Mouse (Mus musculus) bone marrow macrophage, adult 2 months (primary cell): ENCODE data around the gene Taar5. TPM values are rescaled to one million over a fixed set of nuclear protein-coding genes. Genes with fewer than 3 reads are reported as not detected.

ENCODE experiments used
- H3K27ac ChIP-seq: 2 replicates; pipeline ENCODE4 v1.5.1; 2012; ENCODE audit warnings: low read depth, low read length; ENCODE audit not compliant: insufficient read depth
- H3K4me1 ChIP-seq: 2 replicates; pipeline ENCODE4 v1.6.1; 2012; ENCODE audit warnings: low read length; ENCODE audit not compliant: control insufficient read depth, insufficient read depth
- H3K4me3 ChIP-seq: 2 replicates; pipeline ENCODE4 v1.5.1; 2012; ENCODE audit warnings: mild to moderate bottlenecking, low read length, moderate library complexity; ENCODE audit not compliant: insufficient read depth
- CTCF ChIP-seq: IDR thresholded peaks from 2 replicates; pipeline ENCODE4 v1.5.1; 2012; ENCODE audit warnings: low read depth, mild to moderate bottlenecking, low read length, moderate library complexity
- POLR2A ChIP-seq: IDR thresholded peaks from 2 replicates; pipeline ENCODE4 v1.6.1; 2012; ENCODE audit warnings: mild to moderate bottlenecking, low read depth, low read length, borderline replicate concordance
- polyA plus RNA-seq: library from polyadenylated mRNA; stranded (reverse); fragments of >200 nt; gene quantifications from 2 replicates; pipeline ENCODE4 v1.2.4, GENCODE M21; 2012; ENCODE audit not compliant: missing spikeins, insufficient read depth, insufficient read length

Taar5 gene
- polyA plus RNA-seq, 1 experiment: not detected

DNA sequence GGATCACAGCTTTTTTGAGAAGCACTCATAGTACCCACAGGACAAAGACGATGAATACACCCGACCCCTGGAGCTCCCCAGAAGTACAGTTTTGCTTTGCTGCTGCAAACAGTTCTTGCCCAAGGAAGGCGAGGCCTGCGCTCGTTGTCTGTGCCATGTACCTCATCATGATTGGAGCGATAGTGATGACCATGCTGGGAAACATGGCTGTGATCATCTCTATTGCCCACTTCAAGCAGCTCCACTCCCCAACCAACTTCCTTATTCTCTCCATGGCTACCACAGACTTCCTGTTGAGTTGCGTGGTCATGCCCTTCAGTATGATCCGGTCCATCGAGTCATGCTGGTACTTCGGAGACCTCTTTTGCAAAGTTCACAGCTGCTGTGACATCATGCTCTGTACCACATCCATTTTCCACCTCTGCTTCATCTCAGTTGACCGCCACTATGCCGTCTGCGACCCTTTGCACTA is 10.0 kb upstream of the Taar5 start, which contains the start of gene Taar4:
TSS of gene Taar4 (plus strand) at position 51 of the 472 bp plus-strand sequence.
- no peak within 1 kb of the TSS for H3K27ac ChIP-seq
- peaks cover 2% of the 10 kb centered on the region; the same call in 1 of the 2 replicates for H3K4me1 ChIP-seq
- no peak within 1 kb of the TSS for H3K4me3 ChIP-seq
- TF ChIP-seq POLR2A (no peak), CTCF (no peak)

DNA sequence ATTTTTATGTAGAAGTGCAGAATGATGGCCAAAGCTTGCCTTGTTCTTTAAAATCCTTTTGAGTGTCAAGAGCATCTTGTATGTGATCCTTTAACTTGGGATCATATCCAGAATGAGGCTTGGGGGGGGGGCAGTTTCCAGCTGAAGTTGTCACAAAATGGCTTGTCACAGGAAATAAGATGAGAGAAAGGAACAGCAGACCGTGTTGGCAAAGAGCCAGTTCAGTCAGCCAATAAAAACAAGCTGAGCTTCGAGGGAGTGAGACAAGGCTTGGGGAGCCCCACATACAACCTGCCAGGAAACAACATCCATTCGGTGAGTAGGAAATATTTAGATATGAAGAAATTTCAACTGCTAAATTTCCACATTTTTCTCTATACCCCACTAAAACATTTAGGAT is 7.1 kb upstream of the Taar5 start:
- TF ChIP-seq CTCF: no peak
- TF ChIP-seq POLR2A: no peak

DNA sequence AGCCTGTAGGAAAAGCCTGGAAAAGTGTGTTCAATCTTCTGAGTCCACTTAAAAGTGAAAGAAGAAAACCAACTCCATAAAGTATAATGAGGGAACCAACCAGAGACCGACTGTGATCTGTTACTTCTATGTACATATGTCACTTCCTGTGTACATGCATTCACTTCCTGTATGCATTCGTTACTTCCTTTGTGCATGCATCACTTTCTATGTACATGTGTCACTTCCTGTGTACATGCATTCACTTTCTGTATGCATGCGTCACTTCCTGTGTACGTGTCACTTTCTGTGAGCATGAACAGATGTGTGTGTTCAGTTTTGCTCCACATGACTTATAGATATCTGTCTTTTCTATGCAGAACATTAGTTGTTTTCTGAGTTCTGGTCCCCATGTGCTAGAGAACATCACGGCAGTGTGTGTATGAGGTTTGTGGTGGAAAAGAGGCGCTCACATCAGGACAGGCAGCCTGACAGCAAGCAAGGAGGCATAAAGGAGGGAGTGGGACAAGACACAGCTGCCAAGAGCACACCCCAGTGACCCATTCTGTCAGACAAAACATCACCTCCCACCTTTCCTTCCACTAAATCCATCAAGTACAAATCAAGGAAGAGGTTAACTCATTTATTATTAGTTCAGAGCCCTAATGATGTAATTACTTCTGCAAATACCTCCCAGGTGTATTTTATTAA is 5.4 kb upstream of the Taar5 start:
- peaks cover 2% of the 10 kb centered on the region; the same call in 1 of the 2 replicates for H3K4me1 ChIP-seq
- no peak for TF ChIP-seq CTCF
- TF ChIP-seq POLR2A: no peak
- no peak overlapping the region for H3K4me3 ChIP-seq
- no peak overlapping the region for H3K27ac ChIP-seq

More for the DNA sequence above, 7.1 kb upstream of the Taar5 start:
- Histone ChIP-seq H3K27ac (no peak overlapping the region), H3K4me1 (peaks cover 2% of the 10 kb centered on the region; the same call in 1 of the 2 replicates), H3K4me3 (no peak overlapping the region)

DNA sequence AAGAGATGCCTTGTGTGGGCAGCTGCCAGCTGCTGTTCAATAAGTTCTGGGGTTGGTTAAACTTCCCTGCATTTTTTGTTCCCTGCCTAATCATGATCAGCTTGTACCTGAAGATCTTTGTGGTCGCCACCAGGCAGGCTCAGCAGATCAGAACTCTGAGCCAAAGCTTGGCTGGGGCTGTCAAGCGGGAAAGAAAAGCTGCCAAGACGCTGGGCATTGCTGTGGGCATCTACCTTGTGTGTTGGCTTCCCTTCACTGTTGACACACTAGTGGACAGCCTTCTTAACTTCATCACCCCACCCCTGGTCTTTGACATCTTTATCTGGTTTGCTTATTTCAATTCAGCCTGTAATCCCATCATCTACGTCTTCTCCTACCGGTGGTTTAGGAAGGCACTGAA is 750 bp downstream of the Taar5 start:
- TF ChIP-seq CTCF (no peak), POLR2A (no peak)

DNA sequence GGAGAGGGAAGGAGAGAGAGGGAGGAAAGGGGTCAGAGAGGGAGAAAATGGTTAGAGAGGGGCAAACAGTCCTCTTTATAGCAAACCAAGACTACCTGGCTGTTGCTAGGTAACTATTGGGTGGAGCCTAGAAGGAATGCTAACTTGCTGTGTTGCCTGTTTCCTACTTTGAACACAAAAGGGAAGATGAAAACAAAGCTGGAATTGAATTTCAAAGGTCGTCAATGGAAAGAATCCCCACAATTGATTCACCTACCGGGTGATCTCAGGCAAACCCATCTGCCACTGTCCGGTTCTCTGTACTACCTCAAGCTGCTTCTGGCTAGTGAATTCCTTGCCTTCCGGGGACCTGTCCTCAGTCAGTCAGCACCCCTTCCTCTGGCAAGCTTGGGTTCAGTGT is 7.5 kb downstream of the Taar5 start:
- H3K4me1 ChIP-seq: peaks cover 3% of the 10 kb centered on the region; the same call in 1 of the 2 replicates
- TF ChIP-seq POLR2A (no peak), CTCF (no peak)
- no peak overlapping the region for H3K4me3 ChIP-seq
- no peak overlapping the region for H3K27ac ChIP-seq

More for the DNA sequence above, 750 bp downstream of the Taar5 start:
- H3K27ac ChIP-seq: no peak overlapping the region
- no peak overlapping the region for H3K4me3 ChIP-seq
- H3K4me1 ChIP-seq: no peaks in the 10 kb centered on the region

DNA sequence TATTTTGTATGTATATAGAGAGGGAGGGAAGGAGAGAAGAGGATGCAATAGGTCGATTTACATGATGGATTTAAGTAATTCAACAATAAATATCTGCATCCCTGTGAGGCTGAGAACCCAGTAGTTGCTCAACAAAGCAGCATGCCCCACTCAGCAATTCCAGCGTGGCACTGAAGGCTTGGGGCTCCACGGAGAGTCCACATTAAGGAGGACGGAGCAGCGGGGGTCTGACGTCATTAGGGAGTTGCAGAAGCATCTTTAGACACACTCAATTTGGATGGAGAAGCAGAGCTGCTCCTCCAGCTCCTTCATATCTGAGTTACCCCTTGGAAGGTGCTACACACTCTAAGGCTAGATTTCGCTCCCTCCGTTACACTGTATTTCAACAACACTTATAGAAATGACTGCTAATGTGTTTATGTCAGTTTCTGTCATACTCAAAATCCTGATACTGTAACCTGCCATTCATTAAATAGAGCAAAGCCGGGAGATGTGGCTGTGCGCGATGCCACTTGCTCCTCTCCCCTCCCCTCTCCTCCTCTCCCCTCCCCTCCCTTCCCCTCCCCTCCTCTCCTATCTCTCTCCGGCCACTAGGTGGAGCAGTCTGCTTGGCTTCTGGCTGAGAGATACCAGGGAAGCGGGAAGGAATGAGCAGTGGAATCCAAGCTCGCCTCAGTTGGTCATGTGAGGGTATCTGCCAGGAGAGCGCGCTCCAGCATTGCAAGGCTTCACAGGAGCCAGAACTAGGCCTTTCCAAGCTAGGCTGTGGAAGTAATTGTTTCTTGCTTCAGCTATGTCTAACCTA is 8.6 kb downstream of the Taar5 start:
- peak; percentile 81 for TF ChIP-seq CTCF
- TF ChIP-seq POLR2A: no peak
- Histone ChIP-seq H3K27ac (no peak overlapping the region), H3K4me1 (peaks cover 5% of the 10 kb centered on the region; the same call in 1 of the 2 replicates), H3K4me3 (no peak overlapping the region)

DNA sequence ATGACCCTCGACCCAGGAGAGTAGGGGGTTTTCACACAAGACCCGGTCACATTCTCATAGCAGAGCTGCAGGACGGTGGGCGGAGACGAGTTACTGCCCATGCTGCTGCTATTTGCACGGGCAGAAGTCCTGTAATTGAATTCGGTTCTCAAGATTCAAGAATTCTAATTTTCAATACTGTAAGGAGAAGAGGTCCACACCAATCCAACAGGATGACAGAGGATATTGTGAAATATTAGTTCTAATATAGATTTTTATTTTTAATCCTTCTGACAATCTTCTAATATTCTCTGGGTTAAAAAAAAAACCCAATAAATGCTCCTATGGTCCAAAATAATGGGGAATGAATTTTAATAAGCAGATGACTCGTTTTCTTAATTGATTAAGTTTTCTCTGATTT is 15.0 kb downstream of the Taar5 start, which contains the start of gene Taar6:
TSS of gene Taar6 (minus strand) at position 101 of the 400 bp plus-strand sequence.
- Histone ChIP-seq H3K4me3 (no peak within 1 kb of the TSS), H3K4me1 (peaks cover 2% of the 10 kb centered on the region; the same call in 1 of the 2 replicates), H3K27ac (no peak within 1 kb of the TSS)
- TF ChIP-seq POLR2A (no peak), CTCF (no peak)

DNA sequence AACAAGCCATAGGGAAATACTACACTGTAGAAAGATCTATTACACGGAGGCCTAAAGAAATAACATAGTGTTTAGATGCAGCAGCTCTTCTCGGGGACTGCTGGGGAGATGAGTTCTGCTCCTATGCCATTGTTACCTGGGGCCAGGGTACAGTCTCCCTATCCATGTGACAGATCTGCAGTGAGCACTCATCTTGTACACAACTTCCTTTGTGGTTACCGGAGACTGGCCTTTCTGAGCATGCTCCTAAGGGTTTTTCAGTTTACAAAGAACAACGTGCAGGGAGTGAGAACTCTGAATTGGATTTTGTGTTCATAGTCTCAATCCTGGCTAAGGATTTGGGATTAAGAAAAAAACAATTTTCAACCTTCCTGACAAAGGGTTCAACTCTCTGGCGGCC is 15.9 kb downstream of the Taar5 start:
- TF ChIP-seq CTCF: no peak
- no peak for TF ChIP-seq POLR2A
- H3K4me3 ChIP-seq: no peak overlapping the region
- H3K27ac ChIP-seq: no peak overlapping the region
- H3K4me1 ChIP-seq: peaks cover 2% of the 10 kb centered on the region; the same call in 1 of the 2 replicates

DNA sequence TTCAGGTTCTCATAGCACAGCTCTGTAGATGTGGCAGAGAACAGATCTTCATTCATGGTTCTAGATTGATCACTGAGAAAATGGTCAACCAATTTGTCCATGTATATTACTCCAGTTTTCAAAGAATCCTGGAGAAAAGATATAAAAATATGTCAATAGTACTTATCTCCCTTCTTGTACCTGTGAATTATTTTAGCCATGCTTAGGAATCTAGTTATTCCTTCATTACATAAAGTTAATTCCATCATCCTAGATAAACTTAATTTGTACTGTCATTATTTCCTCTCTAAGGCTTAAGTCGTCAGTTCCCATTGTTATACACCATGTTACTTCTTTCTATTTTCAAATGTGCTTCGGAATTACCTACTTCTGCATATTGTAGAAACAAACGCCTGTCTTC is 22.9 kb downstream of the Taar5 start, which contains the start of gene Taar7a:
TSS of gene Taar7a (minus strand) at position 101 of the 400 bp plus-strand sequence.
- Histone ChIP-seq H3K4me3 (no peak within 1 kb of the TSS), H3K27ac (no peak within 1 kb of the TSS), H3K4me1 (no peaks in the 10 kb centered on the region)
- TF ChIP-seq POLR2A (no peak), CTCF (no peak)

DNA sequence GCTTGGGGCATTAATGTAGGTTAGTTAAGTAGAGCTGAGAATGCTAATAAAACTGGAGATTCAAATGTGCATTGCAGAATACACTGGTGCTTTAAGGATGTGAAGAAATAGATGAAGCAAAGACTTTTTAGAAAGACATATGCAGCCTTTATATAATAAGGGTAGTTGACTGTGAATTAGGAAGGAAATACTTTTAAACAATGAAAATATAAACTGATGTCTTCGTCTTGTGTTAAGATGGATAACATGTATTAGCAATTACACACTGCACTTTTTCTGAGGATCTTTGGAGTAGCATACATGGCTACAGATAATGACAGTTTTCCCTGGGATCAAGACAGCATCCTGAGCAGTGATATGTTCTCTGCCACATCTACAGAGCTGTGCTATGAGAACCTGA is 29.1 kb downstream of the Taar5 start, which contains the start of gene Taar7b:
TSS of gene Taar7b (plus strand) at position 301 of the 400 bp plus-strand sequence.
- TF ChIP-seq POLR2A: no peak
- TF ChIP-seq CTCF: no peak
- no peak within 1 kb of the TSS for H3K27ac ChIP-seq
- no peaks in the 10 kb centered on the region for H3K4me1 ChIP-seq
- H3K4me3 ChIP-seq: no peak within 1 kb of the TSS
